In the genomic region with DNA sequence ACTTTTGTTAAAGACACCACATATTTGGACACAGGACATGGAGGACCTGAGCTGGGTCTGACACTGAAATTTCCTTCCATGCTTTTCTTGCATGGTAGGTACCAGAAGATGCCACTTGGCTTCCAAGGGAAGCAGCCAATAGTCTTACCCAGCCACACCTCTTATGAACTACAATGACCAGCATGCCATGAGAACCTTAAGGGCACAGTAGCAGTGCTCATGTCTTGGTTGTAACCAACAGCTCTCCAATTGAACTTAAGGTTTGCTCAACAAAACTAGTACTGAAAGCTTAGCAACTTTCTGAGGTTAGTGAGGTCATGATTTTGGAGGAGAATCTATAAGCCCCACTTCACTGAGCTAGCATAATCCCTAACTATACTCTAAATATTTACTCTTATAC, we compare ENCODE assay signal across 15 mouse cellular contexts.
"Had no signal": no experiment of that assay in that cellular context is flagged by ENCODE, and none has a peak within 500 bp of the region (broad histone marks: within the 10 kb centered on the region; RNA-seq: fewer than 3 reads in every experiment).

No protein-coding gene starts in this region.

- H3K4me3 ChIP-seq: neural tube, embryonic 15.5 days; stomach, embryonic 15.5 days had no signal

- H3K9me3 ChIP-seq: neural tube, embryonic 15.5 days; stomach, embryonic 15.5 days had no signal

- H3K4me2 ChIP-seq: neural tube, embryonic 15.5 days; stomach, embryonic 15.5 days had no signal

- H3K36me3 ChIP-seq: neural tube, embryonic 15.5 days; stomach, embryonic 15.5 days had no signal

- H3K9ac ChIP-seq: neural tube, embryonic 15.5 days; stomach, embryonic 15.5 days had no signal

- H3K27ac ChIP-seq: neural tube, embryonic 15.5 days; stomach, embryonic 15.5 days; stomach, postnatal 0 days had no signal

- DNase-seq: retina, postnatal 1 day; right cerebral cortex, adult 18-20 months; right cerebral cortex, postnatal 14 days; right cerebral cortex, postnatal 25 days; right cerebral cortex, postnatal 4 days; spleen, adult 18-20 months; thymus, adult 18-20 months; thymus, adult 2 months; thymus, postnatal 14 days; thymus, postnatal 25 days; thymus, postnatal 36 days; thymus, postnatal 4 days had no signal

- H3K27me3 ChIP-seq: neural tube, embryonic 15.5 days; stomach, embryonic 15.5 days had no signal
